Mouse (Mus musculus) layer of hippocampus, postnatal 36 days (tissue): ENCODE measurements at regions not wholly inside any gene's neighbourhood (a gene's known extent, or its start where the extent isn't known, plus 50 kb on each side); places are given as distances from the start of the nearest gene placed in this dataset.

Experiments used
- DNase-seq, 2 experiments: peaks; one replicate each; pipeline ENCODE4 v3.0.0; 2022

- no peak for DNase-seq
Measured at GRCm38 (mm10) chr12:25254716-25255115, 157.8 kb upstream of the Id2 start.

GRCm38 (mm10) chr12:25252776-25253510 is 156.0 kb upstream of the Id2 start:
- DNase-seq: peak in 1 of 2 experiments; percentile 37

GRCm38 (mm10) chr12:25251411-25252171 is 154.7 kb upstream of the Id2 start:
- DNase-seq: no peak

- DNase-seq: no peak
Measured at GRCm38 (mm10) chr12:25250881-25251280, 153.9 kb upstream of the Id2 start.

GRCm38 (mm10) chr12:25248681-25249366 is 151.9 kb upstream of the Id2 start:
- peak in 1 of 2 experiments; percentile 18 for DNase-seq

- no peak for DNase-seq
Measured at GRCm38 (mm10) chr12:25246566-25246965, 149.6 kb upstream of the Id2 start.

DNA sequence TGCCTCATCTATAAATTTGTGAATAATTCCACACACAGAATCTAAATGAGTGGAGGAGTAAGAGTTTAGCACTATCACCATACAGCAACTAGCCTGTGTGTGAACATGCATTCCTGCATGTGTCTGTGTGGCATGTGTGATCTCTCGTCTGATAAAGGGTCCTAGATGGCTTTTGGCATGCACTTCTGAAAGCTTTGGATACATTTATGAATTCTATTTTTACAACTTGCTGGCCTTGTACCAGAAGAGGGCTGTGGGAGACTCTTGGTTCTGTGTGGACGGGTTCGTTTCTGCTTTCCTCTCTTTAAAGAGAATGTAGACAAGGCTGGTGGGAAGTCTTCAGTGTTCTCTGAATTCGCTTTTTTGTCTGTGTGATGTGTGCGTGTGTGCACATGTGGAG is 148.7 kb upstream of the Id2 start:
- DNase-seq: no peak

GRCm38 (mm10) chr12:25245251-25245650 is 148.3 kb upstream of the Id2 start:
- no peak for DNase-seq

DNA sequence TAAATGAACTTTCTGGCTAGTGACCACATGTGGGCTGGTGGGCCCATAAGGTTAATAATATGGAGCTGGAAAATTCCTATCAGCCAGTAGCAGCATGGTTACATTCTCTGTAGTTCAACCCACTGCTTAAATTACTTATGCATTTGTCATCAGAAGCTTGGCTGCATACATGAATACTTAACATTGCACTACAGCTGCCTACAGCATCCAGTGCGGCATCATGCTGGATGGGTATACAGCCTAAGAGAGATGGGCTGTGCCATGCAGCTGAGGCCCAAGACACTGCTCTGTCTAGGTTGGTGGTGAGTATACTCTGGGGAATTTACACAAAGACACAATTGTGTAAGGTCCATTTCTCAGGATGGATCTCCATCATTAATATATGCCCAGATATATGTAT is 147.7 kb upstream of the Id2 start:
- DNase-seq: no peak

GRCm38 (mm10) chr12:25243901-25244300 is 147.0 kb upstream of the Id2 start:
- no peak for DNase-seq

DNA sequence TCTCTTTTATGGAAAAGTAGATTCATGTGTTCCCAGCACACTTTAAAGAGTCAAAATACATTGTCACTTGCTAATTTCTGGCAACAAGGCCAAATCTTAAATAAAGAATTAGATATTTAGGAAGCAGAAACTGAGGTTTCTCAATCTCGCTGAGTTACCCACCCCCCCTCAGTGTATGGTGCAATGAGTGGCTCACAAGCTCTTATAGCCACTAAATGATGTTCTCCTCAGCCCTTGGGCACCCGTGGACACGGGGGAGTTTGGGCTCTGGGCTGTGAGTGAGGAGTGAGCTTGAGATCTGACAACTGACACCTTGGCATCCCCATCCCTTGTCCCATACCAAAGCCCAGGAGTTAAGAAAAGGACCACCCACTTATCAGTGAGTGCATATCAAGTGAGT is 145.4 kb upstream of the Id2 start:
- no peak for DNase-seq

DNA sequence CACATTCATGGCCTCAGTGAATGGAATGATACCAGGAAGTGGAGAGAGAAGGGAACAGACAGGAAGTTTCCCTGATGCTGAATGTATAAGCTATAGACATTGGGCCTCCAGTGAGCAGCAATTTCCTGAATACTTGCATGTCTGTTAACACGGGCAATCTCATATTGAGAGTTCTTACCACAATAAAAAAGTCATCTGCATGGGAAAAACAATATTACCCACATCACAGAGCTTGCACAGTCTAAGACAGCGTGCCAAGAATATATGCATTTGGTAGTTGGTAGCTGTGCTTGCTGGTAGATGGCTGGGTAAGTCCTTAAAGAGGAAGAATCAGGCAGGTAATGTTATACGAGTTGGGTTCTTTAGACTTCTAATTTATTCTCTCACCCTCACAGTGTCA is 144.7 kb upstream of the Id2 start:
- no peak for DNase-seq

DNA sequence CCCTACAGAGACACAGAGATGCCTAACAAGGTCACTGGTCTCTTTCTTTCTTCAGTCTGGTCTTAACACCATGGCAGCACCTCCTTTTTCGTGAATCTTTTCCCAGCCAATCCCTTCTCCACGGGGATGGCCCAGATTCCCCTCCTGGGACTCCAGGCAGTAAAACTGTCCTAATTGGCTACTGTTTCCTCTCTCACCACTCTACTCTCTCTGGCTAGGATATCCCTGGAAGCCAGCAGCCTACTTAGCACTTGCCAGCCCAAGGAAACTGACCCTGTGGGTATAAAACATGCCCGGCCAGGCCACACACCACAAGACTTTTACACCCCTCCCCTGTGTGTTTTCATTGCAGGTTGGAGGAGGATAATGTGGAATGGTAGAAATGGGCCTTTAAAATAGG is 143.9 kb upstream of the Id2 start:
- peak; percentile 26 to 29 for DNase-seq

- DNase-seq: peak; percentile 26 to 51
Measured at GRCm38 (mm10) chr12:25240142-25240541, 143.2 kb upstream of the Id2 start.

DNA sequence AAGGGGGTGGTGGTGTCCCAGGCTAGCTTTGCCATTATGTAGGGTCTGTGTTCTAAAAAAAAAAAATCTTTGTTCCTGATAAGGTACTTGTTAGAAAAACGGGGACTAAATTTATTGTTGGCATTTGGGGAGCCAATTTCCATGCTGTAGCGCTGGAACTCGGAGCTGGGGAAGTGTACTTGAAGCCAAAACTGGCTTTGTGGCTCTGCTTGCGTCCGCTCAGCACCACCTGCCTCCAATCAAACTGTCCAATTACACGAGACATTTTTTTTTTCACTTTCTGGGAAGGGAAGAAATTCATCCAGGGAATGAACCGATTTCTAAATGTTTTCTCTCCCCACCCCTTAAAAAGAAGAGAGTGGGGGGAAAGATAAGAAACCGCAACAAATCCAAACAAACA is 138.1 kb upstream of the Id2 start:
- DNase-seq: no peak

DNA sequence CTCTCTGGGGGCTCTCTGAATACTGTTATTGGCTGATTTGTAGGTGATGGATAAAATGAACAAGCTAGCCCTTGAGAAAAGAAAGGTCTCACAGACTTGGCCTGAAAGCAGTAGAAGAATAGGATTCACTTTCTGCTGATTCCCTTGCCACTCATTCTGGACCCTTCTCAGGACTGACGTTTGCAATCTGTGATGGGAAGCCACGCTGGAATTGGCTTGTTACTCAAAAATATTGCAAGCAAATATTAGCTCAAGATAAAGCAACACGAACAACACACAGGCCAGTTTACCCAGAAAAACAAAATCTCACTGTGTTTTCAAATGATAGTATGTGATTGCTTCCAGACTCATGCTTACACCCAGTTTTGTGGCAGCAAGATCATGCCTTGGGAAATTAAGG is 137.7 kb upstream of the Id2 start:
- no peak for DNase-seq

GRCm38 (mm10) chr12:25233027-25233535 is 136.1 kb upstream of the Id2 start:
- DNase-seq: no peak

GRCm38 (mm10) chr12:25232358-25233026 is 135.6 kb upstream of the Id2 start:
- DNase-seq: no peak

GRCm38 (mm10) chr12:25228708-25229107 is 131.8 kb upstream of the Id2 start:
- DNase-seq: no peak

- no peak for DNase-seq
Measured at GRCm38 (mm10) chr12:25227736-25228135, 130.8 kb upstream of the Id2 start.

DNA sequence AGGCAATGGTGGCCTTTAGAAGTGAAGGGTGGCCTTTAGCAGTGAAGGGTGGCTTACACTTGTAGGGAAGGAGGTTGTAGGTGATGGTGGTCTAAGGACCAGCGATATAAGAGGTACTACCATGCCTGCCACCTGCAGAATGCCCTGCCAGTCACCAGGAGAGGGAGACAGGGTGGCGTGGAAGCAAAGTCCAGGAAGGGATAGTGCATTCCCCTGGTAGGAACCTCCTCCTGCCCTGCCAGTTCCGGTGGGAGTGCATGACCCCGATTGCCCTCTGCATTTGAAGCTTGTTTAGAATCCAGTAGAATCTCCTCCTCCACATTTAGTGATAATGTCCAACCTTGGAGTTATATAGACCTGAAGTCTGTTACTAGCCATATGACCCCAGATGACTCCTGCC is 127.7 kb upstream of the Id2 start:
- no peak for DNase-seq

DNA sequence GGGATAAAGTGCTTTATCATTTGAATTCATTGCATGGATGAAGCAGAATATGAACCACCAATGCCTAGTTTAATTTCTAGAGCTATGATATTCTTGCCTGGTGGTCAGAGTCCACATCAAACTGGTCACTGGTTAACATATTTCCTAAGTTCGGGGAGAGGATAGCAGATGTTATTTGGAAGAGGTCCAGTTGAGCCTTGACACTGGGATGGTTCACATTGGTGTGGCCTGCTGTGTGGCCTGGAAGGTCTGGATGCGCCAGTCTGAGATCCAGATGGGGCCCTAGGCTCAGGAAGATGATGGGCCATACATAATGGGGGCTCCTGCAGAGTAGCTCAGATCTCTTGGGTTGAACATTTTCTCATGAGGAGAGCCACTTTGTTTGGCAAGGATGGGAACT is 127.3 kb upstream of the Id2 start:
- DNase-seq: no peak

- no peak for DNase-seq
Measured at GRCm38 (mm10) chr12:25223539-25223938, 126.6 kb upstream of the Id2 start.
